Mouse (Mus musculus) brain, embryonic 14.5 days (tissue): ENCODE results near the gene Gas7.

ENCODE experiments used
- CTCF ChIP-seq: fragments of 200-500 bp; IDR thresholded peaks from 2 replicates; pipeline ENCODE4 v1.5.1; 2012; ENCODE audit warnings: inconsistent platforms, mild to moderate bottlenecking, moderate library complexity, borderline replicate concordance; ENCODE audit not compliant: insufficient read depth, insufficient read length; ENCODE audit errors: extremely low read depth
- POLR2A ChIP-seq: fragments of 200-500 bp; IDR thresholded peaks from 2 replicates; pipeline ENCODE4 v1.6.1; 2012; ENCODE audit warnings: mild to moderate bottlenecking, inconsistent platforms, borderline replicate concordance; ENCODE audit not compliant: poor library complexity, insufficient read depth, insufficient read length, severe bottlenecking; ENCODE audit errors: extremely low read depth

GRCm38 (mm10) chr11:67638401-67638800, 183.2 kb downstream of the Gas7 start:
- TF ChIP-seq POLR2A: no peak
- no peak for TF ChIP-seq CTCF
